Mouse (Mus musculus): ENCODE results near the gene Pde10a. TPM values are rescaled to one million over a fixed set of nuclear protein-coding genes. Genes with fewer than 3 reads are reported as not detected.

Gene Pde10a
- total and polyA plus RNA-seq, 2 experiments = 0.28 to 0.56 TPM

DNA sequence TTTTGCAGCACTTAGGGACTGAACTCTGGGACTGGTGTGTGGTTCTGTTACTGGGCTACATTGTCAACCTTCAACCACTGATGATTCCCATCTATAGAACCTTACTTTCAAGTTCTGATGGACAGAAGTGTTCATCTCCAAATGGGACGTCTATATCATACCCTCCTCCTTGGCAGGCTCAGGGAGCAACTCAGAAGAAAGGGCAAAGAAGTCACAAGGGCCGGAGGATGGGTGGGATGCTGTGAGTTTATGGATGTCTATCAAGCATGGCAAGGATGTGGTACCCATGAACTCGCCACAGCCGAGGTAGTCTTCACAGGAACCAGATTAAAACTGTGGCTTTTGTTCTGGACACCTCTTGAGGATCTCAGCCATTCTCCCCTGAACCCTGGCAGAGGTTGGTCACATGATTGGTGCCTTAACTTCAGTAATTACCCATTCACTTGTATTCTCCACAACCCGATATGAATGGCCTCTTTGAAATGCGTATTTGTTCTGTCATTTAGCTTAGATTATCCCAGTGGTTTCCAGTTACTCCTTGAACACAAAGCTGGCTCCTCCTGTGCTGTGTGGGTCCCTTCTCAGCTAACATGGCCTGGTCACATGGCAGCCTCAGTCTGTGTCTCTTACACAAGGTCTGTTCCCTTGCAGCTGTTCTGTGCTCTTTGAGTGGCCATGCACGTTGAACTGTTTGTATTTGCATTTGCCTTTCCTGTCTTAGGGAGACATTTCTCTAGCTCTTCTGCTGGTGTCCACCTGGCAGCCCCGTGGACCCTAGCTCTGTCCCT is 510.6 kb downstream of the Pde10a start:
- H3K27me3 ChIP-seq (ENCODE audit: control insufficient read depth, insufficient read depth, low read length) = no peaks in the 10 kb centered on the region
- 65% methylated on average over 8 of the region's 8 CpGs for WGBS
- no peak for DNase-seq (ENCODE audit: extremely low read depth, low read depth, low spot score)
- H3K36me3 ChIP-seq (ENCODE audit: control insufficient read depth, insufficient read depth, low read length) = no peaks in the 10 kb centered on the region
- no peak overlapping the region for H3K27ac ChIP-seq (replicated peaks; ENCODE audit: insufficient read depth, low read depth, low read length)
- 0 out of 2 replicates have a peak, but pooled peaks cover 2% of the 10 kb centered on the region for H3K4me1 ChIP-seq (ENCODE audit: control insufficient read depth, insufficient read depth, low read length)
- TF ChIP-seq POLR2A (IDR thresholded peaks at IDR 0.05; ENCODE audit: extremely low read depth, insufficient read depth, low read length) (no peak), CTCF (IDR thresholded peaks at IDR 0.05; ENCODE audit: low read depth, low read length) (no peak)
- no peak overlapping the region for H3K4me3 ChIP-seq (ENCODE audit: insufficient read depth, low read depth, low read length)
- no peak overlapping the region for H3K9ac ChIP-seq (ENCODE audit: low read depth, low read length)
- no peaks in the 10 kb centered on the region for H3K79me2 ChIP-seq (ENCODE audit: control insufficient read depth, insufficient read depth, low read length)

Other genes starting within 250 kb of the Pde10a start
- gene Mpc1, start 242.5 kb upstream of the Pde10a start, total RNA-seq (2014; rRNA removed) = 690 and 762 TPM in 2 replicates
- gene Mpc1, start 242.5 kb upstream of the Pde10a start, polyA plus RNA-seq (2012; rRNA removed) = 305 and 352 TPM in 2 replicates
- 58.4 and 59.7 TPM in 2 replicates for gene Sft2d1, start 214.3 kb upstream of the Pde10a start, total RNA-seq (2014; rRNA removed)
- gene Sft2d1, start 214.3 kb upstream of the Pde10a start, polyA plus RNA-seq (2012; rRNA removed) = 53.7 and 67.4 TPM in 2 replicates
- gene Prr18, start 187.9 kb upstream of the Pde10a start, total RNA-seq (2014; rRNA removed) = 0.09 and 0.27 TPM in 2 replicates
- 0.04 and 0.17 TPM in 2 replicates for gene Prr18, start 187.9 kb upstream of the Pde10a start, polyA plus RNA-seq (2012; rRNA removed)
- not detected in 2 replicates for gene T2, start 169.4 kb upstream of the Pde10a start, total RNA-seq (2014; rRNA removed)
- not detected in 2 replicates for gene T2, start 169.4 kb upstream of the Pde10a start, polyA plus RNA-seq (2012; rRNA removed)
- gene T, start 90.9 kb upstream of the Pde10a start, total RNA-seq (2014; rRNA removed) = not detected in 2 replicates
- not detected in 2 replicates for gene T, start 90.9 kb upstream of the Pde10a start, polyA plus RNA-seq (2012; rRNA removed)
- not detected in 2 replicates for gene Gm17087, start 41.6 kb downstream of the Pde10a start, total RNA-seq (2014; rRNA removed)
- gene Gm17087, start 41.6 kb downstream of the Pde10a start, polyA plus RNA-seq (2012; rRNA removed) = not detected in 2 replicates